Mouse (Mus musculus): ENCODE results near the gene Schip1.

DNA sequence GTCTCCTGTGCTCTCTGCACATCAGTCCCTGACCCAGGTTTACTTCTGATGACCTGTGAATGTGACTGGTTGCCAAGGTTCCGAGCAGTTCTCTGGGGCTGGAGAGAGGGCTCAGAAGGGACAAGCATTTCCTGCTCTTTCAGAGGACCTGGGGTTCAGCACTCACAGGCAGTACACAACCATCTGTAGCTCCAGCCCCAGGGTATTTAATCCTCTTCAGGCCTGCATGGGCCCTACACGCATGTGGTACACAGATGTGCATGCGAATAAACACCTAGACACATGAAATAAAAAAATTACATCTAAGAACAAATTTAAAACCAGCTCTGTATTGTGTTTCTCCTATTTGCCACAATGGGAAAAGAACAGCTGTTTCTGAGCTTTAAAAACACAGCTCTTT is 503.5 kb downstream of the Schip1 start:
- no peak for TF ChIP-seq CTCF (conservative IDR thresholded peaks at IDR 0.05; ENCODE audit: insufficient read depth, insufficient read length, low read depth, low read length)
- no peak for TF ChIP-seq POLR2A (IDR thresholded peaks at IDR 0.05; ENCODE audit: low read depth, low read length)

Measured in kidney, adult 2 months (tissue).